Mouse (Mus musculus): ENCODE data around the gene Ttll1.

DNA sequence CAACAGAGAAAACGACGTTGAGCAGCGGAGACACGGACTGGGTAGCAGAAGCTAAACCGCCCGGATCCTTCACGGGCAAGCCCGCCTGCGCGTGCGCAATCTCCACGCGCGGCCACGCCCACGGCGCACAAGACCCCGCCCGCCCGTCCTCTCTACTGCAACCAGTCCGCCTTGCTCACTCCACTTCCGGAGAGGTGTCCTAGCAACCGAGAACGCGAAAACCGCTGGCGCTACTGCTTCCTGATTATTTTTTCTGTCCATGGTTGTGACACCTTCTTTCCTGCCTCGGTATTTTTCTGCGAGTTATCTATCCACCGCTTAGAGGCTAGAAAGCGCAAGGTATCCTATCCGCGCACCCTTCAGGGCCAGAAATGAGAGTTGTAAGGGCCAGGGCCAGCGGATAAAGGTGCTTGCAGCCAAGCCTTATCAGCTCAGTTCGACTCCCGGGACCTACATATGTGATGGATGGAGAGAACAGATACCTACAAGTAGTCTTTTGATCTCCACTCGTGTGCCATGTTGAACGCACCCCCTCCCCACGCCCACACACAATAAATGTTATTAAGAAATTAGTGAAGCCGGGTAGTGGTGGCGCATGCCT lies at the start of gene Ttll1:
- TF ChIP-seq MAFK (IDR thresholded peaks at IDR 0.05; ENCODE audit: insufficient read depth, low read depth, low read length), result no peak
- no peak for TF ChIP-seq ZC3H11A (IDR thresholded peaks at IDR 0.05; ENCODE audit: borderline replicate concordance, low read depth, low read length)
- TF ChIP-seq ZNF384 (IDR thresholded peaks at IDR 0.05; ENCODE audit: low read depth, low read length), result no peak
- TF ChIP-seq CHD2 (IDR thresholded peaks at IDR 0.05; ENCODE audit: low read depth, low read length), result no peak
- no peak for TF ChIP-seq HCFC1 (IDR thresholded peaks at IDR 0.05; ENCODE audit: borderline replicate concordance, insufficient read depth, low read length)

Measured in ES-E14 (cell line).